Mouse (Mus musculus): ENCODE results near the gene Aamp.

Gene Aamp

DNA sequence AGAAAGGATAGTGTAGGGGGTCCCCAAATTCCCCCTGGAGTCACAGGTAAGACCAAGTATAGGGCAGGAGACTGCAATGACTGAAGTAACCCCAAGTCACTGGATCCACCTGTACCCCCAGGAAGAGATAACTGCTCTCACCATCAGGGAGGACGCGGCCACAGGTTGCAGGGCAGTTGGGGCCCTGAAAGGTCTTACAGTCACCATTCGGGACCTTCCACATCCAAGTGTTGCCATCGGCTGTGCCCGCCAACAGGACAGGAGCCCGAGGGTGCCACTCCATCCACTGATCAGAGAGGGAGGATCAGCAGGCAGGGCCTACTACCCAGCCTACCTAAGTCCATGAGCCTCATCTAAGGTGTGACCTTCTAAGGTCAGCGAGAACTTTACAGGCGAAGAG, 2.7 kb downstream of the Aamp start:
- DNase-seq (ENCODE audit: low read depth, low spot score), result no peak

DNA sequence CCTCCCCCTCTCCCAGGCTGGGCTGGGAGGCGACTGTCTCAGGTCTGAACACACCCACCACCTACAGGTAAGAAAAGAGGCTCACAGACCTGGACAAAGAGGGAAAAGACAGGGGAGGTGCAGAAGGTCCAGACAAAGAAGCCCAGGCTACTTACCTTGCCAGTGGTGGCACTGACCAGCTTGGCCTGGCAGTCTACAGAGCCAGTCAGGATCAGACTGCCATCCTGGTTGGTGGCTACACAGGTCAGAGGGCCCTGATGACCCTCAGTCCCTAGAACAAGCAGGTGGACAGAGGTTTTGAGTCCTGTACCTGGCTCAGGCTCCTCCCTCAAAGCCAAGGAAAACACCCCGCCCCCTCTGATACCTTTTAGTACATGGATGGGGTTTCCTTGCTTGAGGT, 3.2 kb downstream of the Aamp start:
- DNase-seq (ENCODE audit: low read depth, low spot score), result no peak

DNA sequence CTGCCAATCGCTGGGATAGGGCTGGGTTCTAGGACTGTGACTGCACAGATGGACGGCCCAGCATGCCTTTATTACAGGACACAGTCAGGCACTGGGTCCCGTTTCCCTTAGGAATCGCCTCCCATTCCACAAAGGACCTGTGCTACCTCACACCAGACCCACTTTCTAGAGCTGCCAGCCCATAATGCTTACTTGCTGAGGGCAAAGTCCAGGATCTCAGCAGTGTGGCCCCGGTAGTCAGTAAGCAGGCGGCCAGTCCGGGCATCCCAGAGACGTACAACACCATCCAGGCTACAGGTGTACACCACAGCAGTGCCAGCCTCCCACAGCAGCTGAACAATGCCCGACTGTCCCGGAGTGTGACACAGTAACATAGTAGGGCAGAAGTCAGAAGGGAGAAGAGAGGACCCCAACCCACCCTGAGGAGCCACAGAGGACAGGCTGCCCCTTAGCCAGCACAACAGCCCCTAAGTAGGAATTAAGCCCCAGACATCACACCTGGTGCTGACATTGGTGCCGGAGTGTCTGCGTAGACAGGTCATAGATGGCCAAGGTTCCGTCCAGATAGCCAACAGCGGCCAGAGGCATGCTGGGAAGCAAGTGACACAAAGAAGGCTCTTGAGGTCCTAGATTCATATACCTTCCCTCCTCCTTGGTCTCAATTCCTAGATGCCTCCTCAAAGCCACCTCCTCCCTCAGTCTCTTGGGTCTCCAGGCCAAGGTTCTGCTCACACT, 3.8 kb downstream of the Aamp start:
- DNase-seq (ENCODE audit: low read depth, low spot score), result no peak

DNA sequence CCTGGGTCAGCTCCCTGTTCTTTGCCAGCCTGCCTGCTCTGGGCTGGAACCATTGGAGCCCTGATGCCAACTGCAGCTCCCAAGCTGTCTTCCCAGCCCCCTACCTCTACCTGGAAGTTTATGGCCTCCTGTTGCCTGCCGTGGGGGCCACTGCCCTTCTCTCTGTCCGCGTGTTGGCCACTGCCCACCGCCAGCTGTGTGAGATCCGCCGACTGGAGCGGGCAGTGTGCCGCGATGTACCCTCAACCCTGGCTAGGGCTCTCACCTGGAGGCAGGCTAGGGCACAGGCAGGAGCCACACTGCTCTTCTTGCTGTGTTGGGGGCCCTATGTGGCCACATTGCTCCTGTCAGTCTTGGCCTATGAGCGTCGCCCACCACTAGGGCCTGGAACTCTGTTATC, 5.5 kb downstream of the Aamp start:
- no peak for DNase-seq (ENCODE audit: low read depth, low spot score)

DNA sequence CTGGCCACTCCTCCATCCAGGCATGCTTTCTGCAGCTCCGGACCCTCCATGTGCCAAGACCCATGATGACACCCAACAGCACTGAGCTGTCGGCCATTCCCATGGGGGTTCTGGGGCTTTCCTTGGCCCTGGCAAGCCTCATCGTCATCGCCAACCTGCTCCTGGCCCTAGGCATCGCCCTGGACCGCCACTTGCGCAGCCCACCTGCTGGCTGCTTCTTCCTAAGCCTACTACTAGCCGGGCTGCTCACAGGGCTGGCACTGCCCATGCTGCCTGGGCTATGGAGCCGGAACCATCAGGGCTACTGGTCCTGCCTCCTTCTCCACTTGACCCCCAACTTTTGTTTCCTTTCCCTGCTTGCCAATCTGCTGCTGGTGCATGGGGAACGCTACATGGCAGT, 6.0 kb downstream of the Aamp start, which contains the start of gene Gpbar1:
Gene Gpbar1, plus strand, starts transcription at position 13 of the 400 bp plus-strand sequence.
- DNase-seq (ENCODE audit: low read depth, low spot score), result no peak

DNA sequence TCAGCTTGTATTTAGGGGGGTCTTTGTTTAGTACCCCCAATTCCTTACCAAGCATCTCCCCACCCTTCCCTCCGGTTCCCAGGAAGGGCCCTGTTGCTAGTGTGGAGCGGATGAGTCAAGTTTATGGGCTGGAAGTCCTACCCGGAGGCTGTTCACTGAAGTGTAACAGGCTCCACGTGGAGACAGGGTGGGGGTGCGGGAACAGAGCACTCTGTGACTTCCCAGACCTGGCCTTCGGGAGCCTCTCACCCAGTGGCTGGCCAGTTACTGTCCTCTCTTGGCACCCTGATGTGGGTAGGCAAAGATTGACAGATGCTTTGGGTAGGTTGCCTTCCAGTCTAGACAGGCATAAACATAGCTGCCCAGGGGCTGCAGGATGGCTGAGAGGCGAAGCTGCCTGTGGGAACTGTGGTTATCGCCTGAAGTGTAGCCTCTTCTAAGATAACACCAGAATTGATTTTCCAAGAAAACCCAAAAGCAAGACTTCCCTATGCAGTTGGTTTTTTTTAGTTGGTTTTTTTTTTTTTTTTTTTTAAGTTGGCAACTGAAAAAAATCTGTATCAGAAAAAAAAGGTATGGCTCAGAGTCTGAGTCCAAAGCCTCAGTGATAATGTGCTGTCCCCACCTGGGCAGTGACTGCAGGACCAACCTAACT, 6.5 kb downstream of the Aamp start:
- DNase-seq (ENCODE audit: low read depth, low spot score), result no peak

DNA sequence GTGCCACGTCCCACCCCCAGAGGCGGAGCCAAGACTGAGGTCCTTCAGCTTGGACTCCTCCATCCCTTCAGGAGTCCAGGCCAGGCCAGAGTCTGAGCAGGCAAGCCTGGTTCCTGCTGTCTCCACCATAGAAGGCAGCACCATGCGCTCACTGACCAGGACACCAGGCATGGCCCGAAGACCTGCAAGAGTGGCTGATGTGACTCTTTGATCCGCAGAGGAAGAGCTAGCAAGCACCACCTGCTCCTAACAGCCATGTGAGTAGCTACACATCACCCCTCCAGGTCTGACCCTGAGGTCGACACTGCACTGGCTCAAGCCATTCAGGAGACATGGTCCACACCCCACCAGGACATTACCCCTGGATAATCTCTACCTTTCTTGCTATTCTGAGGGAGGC, 7.5 kb downstream of the Aamp start:
- no peak for DNase-seq (ENCODE audit: low read depth, low spot score)

DNA sequence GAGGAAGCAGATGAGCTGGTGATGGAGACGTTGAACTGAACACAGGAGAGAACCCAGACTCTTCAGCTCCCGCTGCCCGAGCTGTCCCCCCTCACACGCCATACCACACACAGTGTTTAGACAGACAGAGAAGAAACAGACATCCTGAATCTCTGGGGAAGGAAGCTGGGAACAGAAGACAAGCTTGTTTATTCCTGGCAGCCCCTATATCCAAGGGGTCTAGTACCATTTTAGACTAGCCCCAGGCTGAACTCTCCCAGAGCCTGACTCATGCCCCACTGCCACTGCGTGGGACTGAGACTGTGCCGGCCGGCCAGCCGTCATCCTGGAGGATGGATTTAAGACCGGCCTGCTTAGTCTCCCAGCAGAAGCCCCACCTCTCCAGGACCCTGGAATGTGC, 9.5 kb downstream of the Aamp start:
- DNase-seq (ENCODE audit: low read depth, low spot score), result no peak

DNA sequence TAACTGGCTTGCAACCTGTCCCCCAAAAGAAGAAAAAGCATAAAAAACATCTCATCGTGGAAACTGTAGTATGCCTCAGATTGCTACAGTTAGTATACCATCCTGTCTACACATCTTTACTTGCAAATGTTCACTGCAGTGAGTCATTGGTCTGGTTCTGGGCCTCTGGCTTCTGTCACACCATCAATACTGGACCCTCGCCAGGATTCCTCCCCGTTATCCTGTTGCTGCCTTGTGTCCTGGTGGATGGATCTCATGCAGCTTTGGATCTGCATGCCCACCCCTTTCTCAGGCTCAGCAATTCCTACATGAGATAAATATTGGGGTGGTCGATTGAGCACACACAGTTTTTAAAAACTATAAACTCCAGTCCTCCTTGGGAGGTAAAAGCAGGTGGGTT, 12.9 kb downstream of the Aamp start:
- DNase-seq (ENCODE audit: low read depth, low spot score), result no peak

DNA sequence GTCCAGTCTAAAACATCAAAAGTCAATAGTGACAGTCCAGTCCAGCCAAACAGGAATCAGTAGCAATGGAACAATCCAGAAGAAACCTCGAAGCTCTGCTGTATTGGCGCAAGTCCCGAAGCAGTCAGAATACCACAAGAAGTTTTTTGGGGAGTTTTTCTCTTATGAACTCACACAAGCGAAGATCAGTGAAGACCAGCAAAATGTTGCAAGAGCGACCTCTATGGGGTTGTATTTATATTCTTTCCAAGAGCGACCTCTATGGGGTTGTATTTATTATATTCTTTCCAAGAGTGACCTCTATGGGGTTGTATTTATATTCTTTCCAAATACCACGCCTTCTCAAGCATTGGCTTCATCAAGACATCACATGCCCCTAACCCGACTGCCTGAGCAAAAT, 15.8 kb downstream of the Aamp start:
- DNase-seq (ENCODE audit: low read depth, low spot score), result no peak

DNA sequence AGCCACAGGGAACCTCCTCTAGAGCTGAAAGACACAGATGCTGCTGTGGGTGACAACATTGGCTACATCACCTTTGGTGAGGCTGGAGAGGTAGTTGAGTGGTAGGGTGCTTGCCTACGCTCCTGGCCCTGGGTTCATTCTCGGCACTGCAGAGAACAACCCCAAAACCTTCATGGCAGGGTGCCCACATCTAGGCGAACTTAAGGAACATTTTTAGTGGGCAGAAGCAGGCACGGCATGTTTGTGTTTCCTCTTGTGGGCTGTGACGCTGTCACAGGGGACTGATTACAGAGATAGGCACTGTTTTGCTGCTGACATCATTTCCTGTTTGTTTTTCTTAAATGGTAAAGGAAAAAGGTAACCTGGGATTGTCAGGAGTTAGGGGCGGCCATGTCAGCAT, 22.0 kb downstream of the Aamp start:
- no peak for DNase-seq (ENCODE audit: low read depth, low spot score)

DNA sequence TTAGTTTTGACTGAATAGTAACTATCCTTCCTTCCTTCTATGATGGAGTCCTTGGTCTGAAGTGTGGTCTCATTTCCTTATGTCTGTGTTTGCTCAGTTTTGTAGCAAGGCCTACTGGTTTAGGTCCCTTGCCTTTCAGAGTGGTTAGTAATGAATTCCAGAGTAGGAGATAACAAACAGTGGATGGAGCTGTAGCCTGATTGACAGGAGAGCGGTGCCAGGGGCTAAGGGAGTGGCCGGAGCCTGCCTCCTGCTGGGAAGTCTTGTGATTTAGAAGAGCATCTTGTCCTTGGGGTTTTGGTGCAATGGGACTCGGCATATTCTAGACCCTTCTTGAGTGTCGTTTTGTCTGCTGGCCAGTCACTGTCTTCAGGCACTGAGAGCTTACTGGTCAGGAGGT, 27.8 kb downstream of the Aamp start:
- DNase-seq (ENCODE audit: low read depth, low spot score), result no peak

DNA sequence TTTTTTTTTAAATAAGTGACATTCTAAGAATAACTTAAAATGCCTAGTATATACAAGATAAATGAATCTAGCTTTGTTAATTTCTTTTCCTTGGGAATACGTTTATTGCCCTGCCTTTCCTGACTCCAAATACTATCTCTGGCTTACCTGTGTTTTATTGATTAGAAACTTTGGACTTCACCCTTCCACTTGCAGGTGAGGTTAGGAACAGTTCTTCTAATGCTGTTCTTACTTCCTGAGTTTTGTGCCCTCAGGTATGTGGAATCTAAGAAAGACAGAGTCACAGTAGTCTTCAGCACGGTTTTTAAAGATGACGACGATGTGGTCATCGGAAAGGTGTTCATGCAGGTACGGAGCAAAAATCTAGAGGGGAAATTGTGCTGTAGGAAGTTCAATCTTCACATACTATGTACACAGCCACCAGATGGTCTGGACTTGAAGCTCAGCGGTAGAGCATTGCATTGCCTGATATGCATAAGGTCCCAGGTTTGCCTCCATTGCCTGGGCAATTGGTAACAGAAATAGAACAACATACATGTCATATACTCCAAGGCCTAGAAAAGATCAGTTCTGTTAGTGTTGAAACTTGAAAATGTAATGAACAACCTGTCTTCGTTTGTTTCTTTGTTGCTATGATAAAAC, 28.7 kb downstream of the Aamp start:
- no peak for DNase-seq (ENCODE audit: low read depth, low spot score)

DNA sequence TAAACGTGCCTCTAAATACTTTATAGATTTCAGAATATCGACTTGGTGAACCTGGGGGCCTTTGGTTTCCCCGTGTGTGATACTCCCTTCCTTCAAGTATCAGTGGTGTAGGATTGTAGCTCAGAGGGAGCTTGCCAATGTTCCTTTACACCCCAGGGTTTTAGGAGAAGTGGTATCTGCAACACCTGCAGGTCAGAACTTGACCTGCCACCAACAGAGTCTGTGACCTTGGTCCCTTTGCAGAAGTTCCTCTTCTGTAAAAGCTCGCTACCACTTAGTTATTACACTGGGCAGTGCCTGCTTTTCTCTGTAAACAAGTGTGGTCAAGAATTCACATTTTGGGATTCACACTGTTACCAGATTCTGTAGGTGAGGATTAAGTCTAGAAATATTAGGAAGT, 34.4 kb downstream of the Aamp start:
- no peak for DNase-seq (ENCODE audit: low read depth, low spot score)

DNA sequence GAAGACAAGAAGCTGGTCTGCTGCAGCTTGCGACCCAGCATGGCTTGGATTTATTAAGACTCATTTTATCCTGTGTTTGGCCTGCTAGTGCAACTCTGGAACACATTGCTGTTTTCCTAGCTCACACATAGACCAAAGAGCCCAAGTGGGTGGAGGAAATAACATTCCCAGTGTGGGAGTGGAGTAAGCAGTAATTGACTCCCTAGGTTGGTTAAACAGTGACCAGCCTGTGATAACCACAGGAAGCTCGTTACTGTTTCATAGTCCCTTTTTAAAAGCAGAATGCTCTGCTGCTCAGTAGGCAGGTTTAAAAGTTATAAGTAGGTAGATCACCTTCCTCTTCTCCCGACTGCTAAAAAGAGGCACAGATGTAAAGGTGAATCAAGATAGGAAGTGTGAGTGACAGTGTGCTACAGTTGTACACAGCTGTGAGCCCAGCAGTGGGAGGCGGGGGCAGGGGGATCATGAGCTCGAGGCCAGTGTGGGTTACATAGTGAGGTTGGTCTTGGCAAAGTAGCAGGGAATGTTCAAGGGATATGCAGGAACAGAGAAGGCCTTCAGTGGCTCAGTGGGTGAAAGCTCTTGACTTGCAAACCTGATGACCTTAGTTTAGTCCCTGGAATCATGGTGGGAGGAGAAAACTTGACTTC, 35.1 kb downstream of the Aamp start:
- DNase-seq (ENCODE audit: low read depth, low spot score), result no peak

DNA sequence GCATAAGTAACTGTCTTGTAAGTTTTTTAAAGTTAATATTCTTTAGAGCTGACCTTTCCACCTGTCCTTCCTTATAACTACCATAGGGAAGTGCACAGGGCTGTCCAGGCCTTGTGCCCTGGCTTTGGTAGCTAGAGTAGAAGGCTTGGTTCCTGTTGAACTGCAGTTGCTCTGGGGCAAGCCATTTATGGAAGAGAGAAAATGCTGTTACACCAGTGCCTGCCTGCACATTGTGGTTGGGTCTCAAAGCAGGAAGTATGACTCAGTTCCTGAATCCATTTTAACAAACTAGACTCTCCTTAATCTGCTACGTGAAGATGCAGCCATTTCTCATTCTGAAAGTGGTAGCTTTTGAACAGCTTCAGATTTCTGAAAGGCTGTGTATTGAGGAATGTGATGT, 35.7 kb downstream of the Aamp start:
- no peak for DNase-seq (ENCODE audit: low read depth, low spot score)

DNA sequence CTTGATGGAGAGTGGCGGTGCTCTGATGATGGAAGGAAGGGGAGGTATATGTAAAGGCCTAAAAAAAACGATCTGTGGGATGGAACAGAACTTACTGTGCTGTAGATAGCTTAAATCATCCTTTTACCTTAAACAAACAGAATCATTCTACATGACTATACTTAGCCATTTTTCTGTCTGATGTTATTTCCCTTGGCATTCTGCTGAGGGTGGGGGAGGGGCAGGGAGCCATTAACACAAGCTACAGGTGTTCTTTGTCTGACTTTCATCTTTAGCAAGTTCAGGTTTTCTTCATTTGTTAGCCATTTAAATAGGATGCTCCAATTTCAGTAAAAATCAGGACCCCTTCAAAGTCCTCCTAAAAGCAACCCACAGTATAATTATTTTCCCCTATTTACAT, 39.0 kb downstream of the Aamp start:
- DNase-seq (ENCODE audit: low read depth, low spot score), result no peak

DNA sequence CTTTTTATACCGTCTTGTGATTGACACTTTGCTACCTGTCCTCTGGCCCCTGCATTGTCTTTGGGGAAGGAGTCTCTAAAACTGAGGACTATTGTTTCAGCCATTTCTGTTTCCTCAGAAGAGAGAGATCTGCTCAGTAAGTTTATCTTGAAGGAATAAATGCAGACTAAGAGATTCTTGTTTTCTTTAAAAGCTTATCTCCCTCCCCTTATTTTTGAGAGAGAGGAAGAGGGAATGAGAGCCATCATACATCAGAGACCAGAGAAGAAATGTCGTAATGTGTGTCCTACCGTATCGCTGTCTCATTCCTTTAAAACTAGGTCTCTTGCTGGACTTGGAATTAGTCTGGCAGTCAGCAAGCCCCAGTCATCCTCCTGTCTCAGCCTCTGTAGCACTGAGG, 43.7 kb downstream of the Aamp start:
- no peak for DNase-seq (ENCODE audit: low read depth, low spot score)

DNA sequence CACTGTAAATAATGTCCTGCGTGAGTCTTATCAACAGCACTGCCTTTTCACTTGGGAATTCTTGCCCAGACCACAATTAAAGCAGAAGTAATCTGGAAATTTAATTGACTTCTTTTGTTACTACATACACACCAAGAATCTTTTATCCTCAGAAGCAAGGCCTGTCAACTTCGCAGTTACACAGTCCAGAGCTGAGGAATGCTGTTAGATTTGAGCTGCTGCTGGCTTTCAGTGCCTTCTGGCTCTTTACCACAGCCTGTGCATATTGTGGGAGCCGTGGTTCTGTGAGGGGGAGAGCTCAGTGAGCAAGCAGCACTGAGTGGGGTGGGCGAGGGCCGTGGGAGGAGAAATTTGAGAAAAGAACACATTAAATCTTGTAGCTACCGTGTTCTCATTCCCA, 44.2 kb downstream of the Aamp start:
- DNase-seq (ENCODE audit: low read depth, low spot score), result no peak

DNA sequence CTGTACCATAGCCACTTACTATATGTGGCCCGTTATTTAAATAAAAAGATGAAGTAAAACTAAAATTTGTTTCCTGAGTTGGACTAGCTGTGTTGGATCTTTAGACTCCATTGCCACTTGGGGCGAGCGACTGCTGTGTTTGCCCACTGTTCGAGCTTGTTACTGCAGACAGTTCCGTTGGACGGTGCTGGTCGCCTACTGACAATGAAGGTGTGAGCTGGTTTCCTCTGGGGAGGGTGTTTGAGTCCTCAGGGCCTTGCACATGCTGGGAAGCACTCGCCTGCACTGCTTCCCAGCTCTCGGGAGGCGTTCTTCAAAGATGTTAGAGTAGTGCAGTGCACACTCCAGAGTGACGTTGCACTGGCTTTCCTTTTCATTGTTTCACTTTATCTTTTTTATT, 44.9 kb downstream of the Aamp start:
- no peak for DNase-seq (ENCODE audit: low read depth, low spot score)

DNA sequence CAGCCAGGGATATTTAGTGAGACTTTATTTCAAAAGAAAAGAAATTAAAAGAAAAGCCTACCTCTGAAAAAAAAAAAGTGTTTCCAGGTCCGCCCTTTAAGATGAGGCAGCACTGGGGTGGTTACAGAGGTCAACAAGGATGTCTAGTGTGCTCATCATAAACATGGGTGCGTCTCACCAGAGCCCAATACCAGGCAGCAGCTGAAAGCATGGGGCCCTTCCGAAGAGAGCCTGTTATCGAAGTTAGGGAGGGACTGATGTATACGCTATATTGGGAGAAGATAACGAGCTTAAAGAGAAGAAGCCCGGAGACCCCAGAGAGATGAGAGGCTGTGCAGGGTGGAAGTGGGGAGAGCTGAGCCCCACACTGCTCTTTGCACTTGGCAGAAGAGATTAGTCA, 45.4 kb downstream of the Aamp start:
- no peak for DNase-seq (ENCODE audit: low read depth, low spot score)

DNA sequence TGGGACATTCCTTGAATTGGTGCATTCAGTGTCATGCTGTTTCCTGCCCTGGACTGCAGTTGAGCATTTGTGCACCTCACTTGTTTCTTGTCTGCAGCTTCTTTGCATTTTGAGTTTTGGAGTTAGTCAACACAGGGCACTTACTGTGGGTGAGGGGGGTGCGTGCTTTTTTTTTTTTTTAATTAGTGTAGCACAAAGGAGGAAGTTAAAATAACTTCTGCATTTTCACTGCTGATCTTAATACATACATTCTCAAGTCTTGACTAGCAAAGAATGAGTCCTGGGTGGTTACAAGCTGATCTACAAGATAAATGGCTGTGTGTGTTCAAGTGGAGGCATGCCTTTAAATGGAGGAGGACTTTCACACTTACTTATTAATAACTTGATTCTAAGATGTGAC, 46.4 kb downstream of the Aamp start:
- no peak for DNase-seq (ENCODE audit: low read depth, low spot score)

DNA sequence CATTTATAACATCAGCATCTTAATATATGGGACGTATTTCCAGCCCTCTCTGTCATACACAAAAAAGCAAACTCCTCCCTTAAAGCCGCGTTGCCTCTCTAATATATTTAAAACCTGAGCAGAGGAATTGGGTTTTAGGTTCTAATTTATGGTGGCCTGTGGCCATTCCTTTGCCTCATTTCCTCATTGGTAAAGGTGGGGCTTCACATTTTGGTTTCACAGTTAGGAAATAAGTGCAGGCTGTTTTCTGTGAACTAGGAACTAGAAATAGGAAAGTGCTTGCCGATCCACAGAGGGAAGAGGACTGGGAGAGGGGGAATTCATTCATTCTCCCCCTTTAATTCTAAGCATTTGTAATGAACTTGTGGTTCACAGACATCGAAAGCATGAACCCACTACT, 46.9 kb downstream of the Aamp start:
- no peak for DNase-seq (ENCODE audit: low read depth, low spot score)

All from retina, adult 2 months (tissue).